Mouse (Mus musculus) adrenal gland, adult (tissue): Measurements from ENCODE around the gene Med24.

ENCODE experiments used
- DNase-seq, 2 experiments: peaks; one replicate each; pipeline ENCODE4 v3.0.0; 2022 to 2023; ENCODE audit warnings: low spot score in 1 of 2; ENCODE audit not compliant: inconsistent age in 2 of 2

Med24 gene

DNA sequence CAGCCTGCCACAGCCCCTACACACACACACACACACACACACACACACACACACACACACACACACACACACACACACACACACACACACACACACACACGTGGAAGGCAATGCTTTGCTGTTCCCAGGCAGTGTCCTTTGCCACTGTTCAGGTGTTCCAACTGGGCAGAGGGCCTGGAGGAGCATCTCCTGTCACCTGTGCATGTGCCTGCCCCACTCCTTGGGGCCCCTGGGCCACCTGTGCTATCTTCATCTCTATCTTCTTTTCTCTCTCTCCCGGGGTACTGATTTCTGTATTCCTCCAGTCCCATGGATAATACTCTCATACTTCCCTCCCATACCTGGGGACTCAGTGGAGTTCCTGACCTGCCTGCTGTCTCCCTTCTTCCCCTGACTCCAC, 37.1 kb upstream of the Med24 start:
- peak in 1 of 2 experiments; percentile 67 for DNase-seq

DNA sequence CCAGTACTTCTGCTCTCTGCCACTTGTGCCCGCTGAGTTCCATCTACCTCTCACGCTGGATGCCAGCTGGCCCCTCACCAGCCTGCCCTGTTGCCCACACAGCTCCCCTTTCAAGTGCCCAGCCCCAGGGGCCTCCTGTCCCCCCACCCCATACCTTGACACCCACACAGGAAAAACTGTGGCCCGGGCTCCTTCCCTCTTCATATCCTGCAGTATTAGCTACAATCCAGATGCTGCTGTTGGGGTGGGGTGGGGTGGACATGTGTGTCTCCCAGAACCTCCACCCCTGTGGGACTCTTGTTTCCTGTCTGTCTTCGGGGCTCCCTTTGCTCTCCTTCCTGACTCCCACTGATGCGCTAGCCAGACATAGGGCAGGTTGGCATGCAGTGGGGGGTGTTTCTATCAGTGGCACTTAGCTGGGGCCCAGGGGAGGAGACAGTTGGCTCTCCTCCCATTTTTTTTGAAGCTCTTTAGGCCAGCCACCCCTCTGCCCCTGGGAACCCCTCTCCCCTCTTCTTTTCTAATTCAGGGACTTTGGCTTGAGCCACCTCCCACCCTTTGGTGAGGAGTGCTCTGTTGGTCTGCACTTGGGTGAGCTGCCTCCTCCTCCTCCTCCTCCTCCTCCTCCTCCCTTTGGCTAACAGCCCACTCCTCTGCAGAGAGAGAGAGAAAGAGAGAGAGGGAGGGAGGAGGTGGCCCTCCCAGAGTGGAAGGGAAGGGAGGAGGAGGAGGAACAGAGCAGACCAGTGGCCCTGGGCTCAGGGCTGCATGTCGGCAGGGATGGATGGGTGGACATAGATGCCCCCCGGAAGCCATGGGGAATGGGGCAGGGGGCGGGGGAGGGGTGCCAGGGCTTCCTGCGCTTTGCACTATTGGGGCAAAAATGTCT, 36.4 kb upstream of the Med24 start:
- peak; percentile 25 to 71 for DNase-seq

- DNase-seq, result no peak
Measured at GRCm38 (mm10) chr11:98764746-98765145, 35.5 kb upstream of the Med24 start.

DNA sequence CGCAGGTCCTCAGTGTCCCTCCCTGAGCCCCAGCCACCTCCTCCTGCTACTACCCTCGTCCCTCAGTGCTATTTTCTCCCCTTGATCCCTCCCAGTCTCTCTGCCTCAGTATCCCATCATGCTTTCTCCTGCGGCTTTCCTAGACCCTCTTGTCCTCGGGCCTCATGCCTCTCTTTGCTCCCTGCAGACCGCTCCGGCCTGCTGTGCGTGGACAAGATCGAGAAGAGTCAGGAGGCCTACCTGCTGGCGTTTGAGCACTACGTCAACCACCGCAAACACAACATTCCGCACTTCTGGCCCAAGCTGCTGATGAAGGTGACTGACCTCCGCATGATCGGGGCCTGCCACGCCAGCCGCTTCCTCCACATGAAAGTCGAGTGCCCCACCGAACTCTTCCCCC, 34.9 kb upstream of the Med24 start:
- DNase-seq, result no peak

- DNase-seq, result no peak
Measured at GRCm38 (mm10) chr11:98763502-98763861, 34.2 kb upstream of the Med24 start.

GRCm38 (mm10) chr11:98762756-98763501, 33.7 kb upstream of the Med24 start:
- peak; percentile 61 to 89 for DNase-seq

- no peak for DNase-seq
Measured at GRCm38 (mm10) chr11:98761939-98762338, 32.7 kb upstream of the Med24 start.

- DNase-seq, result no peak
Measured at GRCm38 (mm10) chr11:98756711-98757110, 27.5 kb upstream of the Med24 start.

DNA sequence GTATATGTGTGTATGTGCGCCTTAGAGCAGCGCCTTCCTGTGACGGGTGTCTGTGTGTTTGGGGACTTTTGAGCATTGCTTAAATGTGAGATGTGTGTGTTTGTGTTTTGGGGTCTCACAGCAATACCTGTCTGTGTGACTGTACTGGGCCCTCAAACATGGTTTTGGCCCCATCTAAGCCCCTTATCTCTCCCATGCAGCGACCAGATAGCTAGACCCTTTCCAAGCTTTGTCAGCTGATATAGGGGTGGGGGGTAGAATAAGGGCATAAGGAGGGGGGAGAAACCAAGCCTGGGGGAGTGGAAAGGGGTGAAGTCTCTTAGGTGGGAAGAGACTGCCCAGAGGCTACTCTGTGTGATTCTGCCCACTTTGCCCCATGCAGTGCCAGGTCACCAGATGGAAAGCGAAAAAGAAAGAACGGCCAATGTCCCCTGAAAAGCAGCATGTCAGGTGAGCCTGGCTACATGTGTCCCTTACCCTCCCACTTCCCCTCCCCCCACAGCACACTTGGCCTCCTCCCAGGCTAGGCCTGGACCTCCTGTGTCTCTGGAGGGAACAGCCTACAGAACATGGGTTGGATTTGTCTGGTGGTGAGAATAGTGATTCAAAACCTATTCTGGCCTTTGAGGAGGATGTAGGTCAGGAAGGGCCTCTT, 26.6 kb upstream of the Med24 start:
- DNase-seq, result no peak

- DNase-seq, result peak; percentile 85 to 92
Measured at GRCm38 (mm10) chr11:98754621-98755181, 25.5 kb upstream of the Med24 start.

- peak in 1 of 2 experiments; percentile 61 for DNase-seq
Measured at GRCm38 (mm10) chr11:98754151-98754620, 25.0 kb upstream of the Med24 start.

DNA sequence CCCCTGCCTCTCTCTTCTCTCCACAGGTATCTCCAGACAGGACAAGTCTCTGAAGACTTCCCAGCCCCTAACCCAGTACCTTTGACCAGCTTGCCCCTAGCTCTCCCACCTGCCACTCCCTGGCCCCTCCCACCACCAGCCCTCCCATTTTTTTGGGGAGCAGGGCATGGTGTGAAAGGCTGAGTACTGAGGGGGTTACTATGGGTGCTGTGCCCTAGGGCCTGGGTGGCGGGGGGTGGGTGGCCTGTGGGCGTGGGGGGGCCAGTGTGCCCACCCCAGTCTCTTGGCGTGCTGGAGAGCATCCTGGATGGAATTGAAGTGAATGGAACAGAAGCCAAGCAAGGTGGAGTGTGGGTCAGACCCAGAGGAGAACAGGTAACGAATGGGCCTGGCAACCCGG, 24.0 kb upstream of the Med24 start:
- DNase-seq, result no peak

DNA sequence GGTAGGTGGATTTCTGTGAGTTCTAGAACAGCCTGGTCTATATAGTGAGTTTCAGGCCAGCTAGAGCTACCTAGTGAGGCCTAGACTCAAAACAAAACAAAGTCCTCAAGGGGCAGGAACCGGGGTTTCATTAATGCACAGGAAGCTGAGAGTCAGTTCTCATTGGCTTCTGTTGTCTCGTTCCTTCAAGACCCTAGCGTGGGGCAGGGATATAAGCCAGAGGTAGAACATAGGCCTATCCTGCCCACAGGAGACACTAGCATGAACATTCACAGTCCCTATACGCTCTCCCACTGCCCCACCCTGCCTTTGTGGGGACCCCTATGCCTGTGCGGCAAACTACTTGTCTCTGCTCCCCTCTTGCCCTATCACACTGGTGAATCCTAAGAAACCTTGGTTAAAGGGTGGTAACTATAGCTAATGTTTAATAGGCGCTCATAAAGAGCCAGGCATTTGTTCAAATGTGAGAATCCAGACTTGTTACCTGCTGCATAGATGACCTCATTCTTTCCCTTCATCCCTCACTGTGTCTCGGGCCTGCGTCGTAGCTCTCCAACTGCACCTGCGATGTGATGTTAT, 23.4 kb upstream of the Med24 start:
- DNase-seq, result no peak

- peak; percentile 40 to 87 for DNase-seq
Measured at GRCm38 (mm10) chr11:98751221-98751782, 22.1 kb upstream of the Med24 start.

- peak; percentile 71 to 91 for DNase-seq
Measured at GRCm38 (mm10) chr11:98750351-98751201, 21.3 kb upstream of the Med24 start.

- DNase-seq, result no peak
Measured at GRCm38 (mm10) chr11:98749716-98750115, 20.5 kb upstream of the Med24 start.

GRCm38 (mm10) chr11:98748506-98749416, 19.5 kb upstream of the Med24 start:
- peak in 1 of 2 experiments; percentile 68 for DNase-seq

DNA sequence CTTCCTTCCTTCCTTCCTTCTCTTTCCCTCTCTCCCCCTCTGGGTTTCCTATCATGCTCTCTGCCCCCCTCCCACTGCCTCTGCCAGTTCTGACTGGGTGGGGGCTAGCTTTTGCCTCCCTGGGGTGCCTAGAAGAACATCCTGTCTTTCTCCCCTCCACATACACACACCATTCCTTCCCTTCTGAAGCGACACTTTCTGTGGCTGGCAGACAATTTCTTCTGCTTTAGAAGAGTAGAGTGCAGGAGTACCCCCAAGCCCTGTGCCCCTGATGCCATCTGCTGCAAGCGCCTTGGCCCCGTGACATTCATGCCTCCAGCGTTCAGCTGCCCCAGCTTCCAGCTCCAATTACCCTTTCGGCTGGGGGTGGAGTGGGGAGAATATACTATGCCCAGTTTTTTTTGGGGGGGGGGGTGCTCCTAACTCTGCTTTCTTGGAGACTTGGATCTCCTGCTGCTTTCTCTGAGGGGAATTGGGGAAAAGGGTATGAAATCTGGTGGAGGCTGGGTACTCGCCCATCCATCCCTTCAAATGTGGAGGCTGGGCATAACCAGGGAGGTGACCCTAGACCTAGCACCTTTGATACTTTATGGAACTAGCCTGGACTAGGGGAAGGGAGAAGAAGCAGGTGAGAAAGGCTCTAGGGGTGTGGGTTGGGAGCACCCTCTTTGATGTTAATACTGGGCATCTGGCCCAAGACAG, 18.7 kb upstream of the Med24 start:
- DNase-seq, result peak; percentile 39 to 68
